Mouse (Mus musculus): ENCODE measurements around the gene AI413582.

AI413582 gene

DNA sequence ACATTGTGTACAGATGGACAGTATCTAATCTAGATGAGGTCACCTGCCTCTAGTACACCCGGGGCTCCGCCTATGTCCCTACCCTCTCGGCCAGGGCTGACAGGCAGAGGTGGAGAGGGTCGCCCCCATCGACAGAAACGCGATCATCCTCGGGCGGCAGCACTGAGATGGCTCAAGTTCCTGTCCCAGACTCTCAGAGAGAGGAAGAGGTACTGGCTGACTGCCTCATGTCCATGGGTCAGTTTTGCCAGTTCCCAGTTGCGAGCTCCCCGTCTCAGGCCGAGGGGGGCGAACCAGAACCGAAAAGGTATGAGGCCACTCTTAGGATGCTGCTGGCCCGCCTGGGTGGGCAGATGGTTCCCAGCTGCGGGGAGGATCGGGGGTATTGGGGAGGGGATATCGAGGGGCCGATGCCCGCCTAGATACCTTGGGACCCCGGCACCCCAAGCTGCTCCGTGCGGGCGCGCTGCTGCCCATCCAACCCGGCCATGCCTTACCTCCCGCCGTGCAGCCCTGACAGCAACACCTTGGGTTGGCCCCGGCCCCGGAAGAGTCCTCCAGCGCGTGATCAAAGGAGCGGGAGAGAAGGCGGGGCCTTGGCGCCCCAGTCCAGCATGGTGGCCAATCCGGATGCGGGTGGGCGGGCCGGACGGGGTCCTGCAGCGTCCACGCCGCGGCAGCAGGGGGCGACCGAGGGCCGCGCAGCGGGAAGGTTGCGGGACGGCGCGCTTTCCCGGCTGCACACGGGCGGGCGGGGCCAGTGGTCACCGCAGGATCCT is at the start of gene AI413582:
TSS of gene AI413582 (minus strand) at position 594 of the 779 bp plus-strand sequence.
- DNase-seq = peak; percentile 98

DNA sequence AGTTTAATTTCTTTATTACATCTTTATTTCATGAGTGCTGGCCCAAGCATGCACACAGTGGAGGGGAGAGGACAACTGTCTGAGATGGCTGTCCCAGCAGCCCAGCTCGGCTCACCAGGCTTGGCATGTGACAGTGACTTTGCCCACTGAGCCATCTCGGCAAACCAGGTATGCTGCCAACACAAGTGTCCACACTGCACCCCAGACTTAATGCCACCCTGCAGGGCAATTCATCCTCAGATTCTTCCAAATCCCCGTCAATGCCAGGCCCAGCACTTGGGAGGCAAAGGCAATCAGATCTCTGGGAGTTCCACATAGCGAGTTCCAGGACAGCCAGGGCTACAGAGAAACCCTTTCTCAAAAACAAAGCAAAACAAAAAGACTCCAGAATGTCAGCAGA is 47.5 kb upstream of the AI413582 start:
- DNase-seq = peak; percentile 67

DNA sequence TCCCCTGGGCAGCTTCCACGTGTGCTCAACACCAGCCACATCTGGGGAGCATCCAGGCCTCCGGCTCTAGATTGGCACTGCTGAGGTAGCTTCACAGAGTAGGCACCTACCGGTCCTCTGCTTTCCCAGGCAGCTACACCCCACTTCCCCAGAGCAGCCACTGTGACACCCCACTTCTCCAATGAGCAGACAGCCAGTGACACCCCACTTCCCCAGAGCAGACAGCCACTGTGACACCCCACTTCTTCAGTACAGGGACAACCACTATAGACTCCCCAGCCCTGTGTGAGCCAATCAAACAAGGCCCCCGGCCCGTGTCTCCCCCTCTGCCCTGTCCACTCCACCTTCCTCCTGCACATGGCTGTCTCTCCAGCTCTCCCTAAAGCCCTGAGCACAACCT is 46.4 kb upstream of the AI413582 start:
- no peak for DNase-seq

DNA sequence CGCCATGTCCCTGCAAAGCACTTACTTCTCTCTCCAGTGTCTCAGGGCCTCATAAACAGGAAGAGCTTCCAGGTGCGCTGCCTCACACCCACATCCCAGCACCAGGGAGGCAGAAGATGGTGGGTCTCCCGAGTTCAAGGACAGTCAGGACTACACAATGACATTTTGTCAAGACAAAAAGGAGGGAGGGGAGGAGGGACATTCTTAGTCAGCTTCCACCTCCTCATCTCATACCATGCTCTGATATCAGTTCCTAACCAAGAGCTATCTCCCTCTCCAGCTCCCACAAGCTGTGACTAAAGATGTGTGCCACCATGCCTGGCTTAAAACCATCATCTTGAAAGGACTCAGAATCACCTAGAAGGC is 45.9 kb upstream of the AI413582 start:
- DNase-seq = no peak

DNA sequence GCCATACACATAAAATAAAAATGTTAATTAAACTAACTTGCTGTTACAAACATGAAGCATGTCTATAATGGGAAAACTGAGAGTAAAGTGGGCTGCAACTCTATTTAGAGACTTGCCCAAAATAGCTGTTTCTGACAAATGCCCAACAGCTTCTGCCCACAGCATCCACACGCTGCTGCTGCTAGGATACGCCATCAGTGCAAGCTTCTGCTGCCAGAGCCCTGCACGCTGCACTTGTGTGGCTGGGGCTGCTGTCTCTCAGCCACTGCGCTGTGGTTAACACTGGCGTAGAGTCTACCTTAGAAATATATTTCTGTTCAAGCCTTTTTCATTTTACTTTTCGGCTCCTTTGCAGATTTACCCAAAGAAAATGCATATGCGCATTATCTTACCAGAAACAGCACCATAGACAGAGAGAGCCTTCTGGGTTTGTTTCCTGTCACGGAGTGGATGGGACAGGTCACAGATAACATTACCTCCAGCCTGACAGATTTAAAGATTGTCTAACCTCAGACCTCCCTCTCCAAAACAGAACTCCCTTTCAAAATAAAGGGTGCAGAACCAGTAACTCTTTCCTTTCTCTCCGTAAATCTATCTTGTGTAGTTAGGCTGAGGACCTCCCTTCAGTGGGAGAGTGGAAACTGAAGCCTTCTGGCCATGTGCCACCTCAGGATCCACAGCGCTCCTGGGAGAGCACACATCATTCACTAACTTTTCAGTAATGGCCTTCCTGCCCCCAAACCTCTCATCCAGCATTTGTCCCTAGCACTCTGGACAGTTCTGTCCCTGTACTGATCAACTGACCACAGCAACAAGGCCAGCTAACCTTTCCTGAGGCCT is 45.3 kb upstream of the AI413582 start:
- no peak for DNase-seq

DNA sequence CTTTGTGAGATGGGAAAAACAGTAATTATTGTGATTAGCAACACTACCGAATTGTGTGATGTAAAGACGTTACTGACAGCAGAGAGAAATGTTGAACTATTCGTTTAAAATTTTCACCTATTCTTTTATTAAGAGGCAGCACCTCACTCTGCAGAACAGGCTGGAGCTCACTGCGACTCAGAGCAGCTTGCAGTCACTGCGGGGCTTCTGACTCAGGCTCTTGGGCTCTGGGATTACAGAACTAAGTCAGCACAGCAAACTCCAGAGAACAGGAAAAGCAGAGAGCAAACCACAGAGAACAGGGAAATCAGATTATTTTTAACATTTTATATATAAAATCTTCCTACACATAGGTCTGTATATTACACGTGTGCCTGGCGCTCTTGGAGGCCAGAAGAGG is 44.0 kb upstream of the AI413582 start:
- no peak for DNase-seq

DNA sequence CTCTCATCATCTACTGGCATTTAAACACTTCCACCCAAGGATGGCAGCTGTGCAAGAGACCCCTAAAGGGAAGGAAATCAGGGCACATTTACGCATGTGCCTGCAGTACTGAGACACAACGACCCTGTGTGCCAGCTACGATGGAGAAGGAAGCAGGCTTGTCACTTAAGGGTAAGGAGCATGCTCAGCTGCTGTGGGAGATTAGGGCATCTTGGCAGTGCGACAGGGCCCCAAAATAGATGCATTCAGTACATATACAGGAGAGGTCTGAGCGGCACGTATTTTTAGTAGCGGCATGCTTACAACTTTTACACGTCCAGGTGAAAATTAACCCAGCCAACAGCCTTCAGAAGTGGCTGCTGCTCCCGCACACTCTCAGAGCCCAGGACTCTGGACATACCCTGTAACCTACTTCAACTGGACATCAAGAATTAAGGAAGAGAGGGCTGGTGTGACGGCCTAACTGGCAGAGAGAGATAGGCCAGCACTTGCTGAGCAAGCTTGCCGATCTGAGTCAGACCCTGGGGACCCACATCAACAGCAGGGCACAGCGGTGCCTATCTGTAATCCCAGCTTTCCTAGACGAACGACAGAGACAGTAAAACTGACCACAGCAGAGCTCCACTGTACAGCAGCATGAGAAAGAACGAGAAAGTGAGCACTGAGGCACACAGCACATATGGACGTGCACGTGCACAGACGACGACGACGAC is 38.1 kb upstream of the AI413582 start:
- peak; percentile 60 for DNase-seq

DNA sequence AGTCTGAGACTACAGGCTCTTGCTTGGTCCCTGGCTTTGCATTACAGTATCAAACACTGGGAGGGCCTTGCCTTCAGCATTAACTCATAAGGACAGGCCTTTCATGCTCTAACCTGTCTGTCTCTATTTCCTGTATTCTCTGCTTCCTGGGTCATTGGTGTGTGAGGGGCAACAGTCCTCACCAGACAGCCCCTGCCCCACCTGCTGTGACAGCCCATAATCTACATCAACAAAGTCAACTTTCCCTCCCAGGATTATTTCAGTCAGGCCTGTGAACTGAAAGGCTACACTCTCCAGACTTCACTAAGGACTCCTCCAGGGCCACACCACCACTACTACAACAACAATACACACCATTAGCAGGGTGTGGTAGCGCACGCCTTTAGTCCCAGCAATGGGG is 37.5 kb upstream of the AI413582 start:
- DNase-seq = no peak

DNA sequence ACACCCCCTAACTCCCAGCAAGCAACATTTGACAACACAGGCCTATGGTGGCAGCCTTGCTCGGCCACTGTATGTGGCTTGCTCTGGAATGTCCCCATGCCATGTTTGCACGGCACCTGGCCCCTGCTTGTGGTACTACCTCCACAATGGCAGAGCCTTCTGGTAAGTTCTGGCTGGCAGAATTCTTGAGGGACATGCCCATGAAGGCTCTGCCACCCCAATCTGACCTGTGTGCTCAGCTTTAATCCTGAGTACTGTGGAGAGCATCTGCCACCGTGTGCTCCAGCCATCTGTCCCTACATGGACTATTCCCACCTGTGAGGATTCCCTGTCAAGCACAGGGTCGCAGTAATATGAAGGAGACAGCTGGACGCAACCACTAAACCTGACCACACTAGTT is 35.3 kb upstream of the AI413582 start:
- DNase-seq = peak; percentile 87

DNA sequence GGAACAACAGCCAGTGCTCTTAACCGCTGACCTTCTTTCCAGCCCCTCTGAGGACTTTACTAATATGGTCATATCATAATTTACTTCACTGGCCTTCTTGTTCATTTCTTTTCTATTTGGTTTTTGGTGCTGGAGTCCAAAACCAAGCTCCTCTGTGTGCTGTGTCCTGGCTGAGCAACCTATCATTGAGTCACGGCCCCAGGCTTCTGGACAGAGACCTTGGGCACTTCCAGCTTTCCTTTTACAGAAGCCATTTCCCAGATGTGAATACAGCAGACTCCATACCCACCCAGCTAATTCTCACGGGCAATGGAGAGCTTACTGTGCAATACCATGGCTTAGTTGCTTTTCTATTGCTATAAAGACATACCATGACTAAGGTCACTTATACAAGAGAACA is 34.7 kb upstream of the AI413582 start:
- DNase-seq = no peak

DNA sequence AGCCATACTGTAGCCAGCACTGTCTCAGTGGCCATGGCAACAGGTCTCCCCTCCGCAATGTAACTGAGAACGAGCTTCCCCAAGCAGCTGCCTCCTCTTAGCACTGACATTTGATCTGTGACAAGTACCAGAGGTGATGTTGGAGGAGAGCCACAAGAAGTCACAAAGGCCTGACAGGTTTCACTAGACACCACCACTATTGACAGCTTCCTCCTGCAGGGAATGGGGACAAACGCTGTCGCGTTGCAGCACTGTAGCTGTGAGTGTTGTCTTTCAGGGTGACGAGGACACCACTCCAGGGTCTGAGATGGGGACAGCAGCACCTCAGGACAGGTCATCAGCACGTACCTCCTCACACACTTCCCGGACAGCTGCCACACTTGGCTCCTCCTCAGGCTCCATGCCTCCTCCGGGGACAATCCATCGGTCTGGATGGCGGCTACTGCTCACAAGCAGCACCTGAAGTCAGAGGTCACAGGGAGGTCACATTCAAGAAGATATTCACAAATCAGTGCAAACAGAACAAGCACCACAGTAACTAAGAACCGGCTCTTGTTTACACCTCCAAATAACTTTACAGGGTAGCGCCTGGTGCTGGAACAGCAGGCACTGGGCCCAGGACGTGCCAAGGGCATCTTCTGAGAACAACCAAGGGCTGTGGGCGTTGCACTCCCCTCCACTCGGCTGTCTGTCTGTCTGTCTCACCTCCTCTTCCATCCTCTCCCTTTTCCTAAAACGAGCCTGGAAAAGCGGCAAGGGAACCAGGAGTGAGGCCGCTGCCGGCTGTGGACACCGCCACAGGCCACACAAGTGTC is 31.0 kb upstream of the AI413582 start:
- no peak for DNase-seq

DNA sequence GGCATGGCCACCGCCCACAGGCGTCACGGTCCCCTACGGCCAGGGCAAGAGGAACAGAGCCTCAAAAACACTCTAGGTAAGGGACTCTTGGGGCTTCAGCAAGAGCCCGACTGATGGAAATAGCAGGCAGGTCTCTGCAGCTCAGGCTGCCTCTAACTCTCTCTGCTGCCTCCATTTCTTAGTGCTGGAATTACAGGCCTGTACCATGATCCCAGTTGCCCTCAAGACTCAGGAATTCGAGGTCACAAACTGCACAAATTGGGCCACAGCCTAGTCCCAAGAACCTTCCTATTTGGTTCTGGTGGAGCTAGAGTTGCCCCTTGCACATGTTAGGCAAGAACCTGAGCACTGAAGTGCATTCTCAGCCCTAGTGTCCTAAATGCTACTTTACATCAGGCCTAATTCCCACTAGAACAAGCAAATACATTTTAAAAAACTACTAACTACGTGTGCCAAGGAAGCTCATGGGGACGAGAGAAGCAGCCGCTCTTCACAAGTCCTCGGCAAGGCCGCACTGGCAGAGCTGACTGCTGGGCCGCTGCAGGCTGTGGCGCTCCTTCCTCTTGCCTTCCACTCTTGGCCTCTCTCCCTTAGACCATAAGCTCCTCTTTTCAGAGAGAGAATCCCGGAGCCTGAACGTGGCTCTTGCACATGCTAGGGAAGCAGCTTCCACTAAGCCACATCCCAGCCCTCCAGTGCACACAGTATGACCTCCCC is 30.3 kb upstream of the AI413582 start:
- no peak for DNase-seq

DNA sequence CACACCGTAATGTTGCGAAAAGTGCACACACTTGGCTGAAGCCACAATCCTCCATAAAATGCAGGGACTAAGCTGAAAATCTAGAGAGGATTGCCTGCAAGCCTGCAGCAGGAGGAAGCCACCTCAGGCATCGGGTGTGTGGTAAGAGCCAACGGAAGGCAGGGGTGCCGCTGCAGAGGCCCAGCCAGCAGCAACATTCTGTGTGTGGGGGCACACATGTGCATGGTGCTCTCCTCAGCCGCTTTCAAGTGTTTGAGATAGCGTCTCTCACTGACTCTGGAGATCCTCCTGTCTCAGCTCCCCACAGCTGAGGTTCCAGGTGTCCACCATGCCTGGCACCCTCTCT is 27.0 kb upstream of the AI413582 start:
- no peak for DNase-seq

DNA sequence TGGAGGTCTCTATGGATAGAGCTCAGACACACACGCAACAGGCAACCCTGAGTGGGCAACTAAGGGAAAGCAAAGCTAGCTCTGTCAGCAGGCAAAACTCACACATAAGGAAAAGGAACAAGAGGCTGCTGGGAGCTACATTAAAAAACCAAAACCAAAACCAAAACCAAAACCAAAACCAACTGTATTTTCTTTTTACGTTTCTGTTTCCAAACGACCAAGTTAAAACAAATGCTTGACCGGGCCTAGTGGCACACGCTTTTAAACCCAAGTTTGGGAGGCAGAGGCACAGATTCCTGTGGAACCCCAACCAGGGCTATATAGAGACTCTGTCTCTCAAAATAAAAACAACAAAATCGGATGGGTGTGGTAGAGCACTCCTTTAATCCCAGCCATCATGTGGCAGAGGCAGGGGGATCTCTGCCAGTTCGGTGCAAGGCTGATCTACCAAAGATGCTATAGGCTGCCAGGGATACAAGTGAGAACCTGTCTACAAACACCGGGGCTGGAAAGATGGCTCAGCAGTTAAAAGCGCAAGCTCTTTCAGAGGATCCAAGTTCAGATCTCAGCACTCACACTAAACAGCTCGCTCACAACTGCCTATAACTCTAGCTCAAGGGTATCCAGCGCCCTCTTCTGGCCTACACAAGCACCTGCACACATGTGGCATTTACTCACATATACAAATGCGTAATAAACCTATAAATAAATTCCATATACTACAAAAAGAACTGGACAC is 26.4 kb upstream of the AI413582 start:
- no peak for DNase-seq

DNA sequence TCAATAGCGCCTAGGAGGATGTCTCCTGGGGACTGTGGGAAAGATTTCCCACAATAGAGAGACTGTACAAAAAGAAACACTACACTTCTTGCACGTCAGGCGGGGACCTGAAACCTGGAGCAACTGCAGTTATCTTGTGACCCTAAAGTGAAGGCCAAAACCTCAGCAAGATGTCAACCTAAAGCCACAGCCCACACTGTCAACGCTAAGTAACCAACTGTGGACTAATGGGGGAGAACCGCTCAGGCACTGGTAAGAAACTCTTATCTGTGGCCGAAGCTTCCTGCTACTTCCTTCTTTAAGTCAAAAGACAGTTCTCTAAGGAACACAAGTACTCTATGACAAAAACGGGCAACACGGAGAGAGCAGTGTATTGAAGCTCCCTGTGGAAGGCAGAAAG is 22.7 kb upstream of the AI413582 start:
- DNase-seq = no peak

DNA sequence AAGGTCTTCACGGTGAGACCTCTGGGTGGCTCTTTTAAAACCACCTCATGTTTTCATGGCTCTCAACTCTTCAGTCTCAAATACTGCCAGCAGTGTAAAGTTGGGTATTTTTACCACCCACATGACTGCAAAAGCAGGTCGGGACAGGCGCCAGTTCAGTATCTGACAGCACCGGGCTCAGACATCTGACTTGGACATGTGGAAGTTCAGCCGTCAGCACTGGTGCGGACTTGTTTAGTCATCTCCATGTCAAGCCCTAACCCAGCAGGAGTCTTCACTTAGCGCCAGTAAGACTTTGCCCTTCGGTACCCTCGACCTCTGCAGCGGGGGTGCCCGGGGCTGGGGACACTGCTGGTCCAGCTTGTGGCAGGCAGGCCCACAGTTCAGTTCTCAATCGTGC is 21.7 kb upstream of the AI413582 start:
- no peak for DNase-seq

DNA sequence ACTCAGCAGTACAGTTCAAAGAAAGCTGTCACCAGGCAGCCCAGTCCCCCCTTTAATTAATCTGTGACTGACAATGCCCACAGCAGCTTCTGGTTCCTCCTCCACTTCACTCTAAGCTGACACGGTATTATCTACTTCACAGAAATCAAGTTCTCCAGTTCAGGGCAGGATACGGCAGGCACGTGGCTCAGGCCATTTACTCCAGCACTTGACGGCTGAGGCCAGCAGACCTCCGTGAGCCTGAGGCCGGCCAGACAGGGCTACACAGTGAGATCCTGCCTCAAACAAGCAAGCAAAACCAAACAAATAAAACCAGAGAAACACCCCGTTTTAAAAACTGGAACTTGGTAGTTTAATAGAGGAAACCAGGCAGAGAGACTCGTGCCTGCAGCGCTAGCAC is 21.1 kb upstream of the AI413582 start:
- DNase-seq = no peak

DNA sequence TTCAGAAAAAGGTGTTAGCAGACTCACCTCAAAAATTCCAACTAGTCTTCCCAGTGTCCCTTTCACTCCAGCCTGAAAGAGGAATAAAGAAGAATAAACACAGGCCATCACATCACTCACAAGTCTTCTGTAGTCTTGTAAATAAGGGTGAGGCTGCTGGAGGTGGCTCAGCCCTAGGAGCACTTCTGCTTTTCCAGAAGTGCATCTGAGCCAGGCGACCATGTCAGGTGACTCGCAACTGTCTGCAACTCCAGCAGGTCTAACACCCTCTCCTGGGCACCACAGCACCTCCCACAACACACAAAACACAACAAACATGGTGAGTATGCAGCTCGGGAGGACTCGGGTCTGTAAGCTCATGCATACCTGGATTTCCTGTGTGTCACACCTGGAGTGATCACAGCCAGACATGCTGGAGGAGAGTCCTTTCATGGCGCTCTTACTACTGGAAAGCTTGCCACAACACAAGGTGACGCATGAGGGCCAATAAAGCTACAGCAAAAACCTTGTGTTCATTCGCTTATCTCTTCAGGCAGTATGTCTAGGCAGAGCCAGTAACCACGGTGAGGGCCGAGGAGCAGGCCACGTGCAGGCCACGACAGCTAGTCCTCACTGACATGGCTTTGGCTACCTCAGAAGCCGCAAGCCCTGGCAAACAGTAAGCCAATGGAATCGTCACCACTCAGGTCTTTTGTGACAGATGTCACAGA is 17.8 kb upstream of the AI413582 start:
- DNase-seq = no peak

DNA sequence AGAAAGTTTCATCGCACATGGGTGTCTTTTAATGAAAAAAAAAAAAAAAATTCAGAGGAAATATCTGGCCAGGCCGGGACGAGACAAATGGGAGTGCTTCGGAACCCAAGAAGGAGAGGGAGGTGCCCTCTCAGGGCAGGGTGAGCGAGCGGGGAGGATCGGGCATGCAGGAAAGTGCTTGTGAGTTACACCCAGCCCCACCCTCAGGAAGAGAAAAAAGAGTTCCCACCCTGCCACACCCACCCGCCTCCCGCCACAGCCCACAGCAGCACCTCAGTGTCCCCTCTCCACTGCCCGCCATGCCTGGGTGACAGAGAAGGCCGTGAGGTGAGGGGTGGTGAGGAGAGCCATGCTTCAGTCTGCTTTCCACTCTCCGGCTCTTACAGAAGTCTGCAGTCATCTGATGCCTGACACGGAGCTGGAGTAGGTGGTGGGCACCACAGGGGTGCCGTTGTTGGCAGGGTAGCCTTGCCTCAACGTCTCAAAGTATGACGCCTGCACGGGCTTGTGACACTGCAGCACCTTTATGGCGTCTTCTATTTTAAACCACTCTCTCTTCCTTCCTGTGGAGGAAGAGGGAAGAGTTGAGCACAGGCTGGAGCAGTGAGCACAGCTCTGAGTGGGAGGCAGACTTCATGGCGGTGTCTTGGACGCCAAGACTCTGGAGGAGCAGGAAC is 15.0 kb upstream of the AI413582 start:
- DNase-seq = no peak

DNA sequence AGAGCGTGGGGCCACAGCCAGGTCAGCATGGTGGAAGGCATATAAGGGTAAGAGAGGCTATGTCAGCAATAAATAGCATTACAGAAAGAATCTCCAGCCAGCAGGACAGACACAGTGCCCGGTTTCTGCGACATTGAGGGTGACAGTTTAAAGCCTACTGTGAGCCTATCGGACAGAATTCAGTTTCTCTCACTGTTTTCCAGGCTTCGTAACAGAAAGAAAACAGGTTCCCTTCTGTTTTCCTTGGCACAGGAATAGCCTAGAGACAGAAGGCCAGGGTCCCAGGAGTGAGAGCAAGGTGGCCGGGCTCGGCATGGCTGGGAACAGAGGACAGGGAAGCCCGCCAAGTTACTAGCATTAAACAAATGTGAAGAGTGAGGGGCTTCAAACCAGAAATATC is 14.3 kb upstream of the AI413582 start:
- peak; percentile 83 for DNase-seq

Data from cerebellum, adult 11-12 months (tissue).